Mouse (Mus musculus) retina, adult 2 months (tissue): ENCODE data around the gene Tex26.

Experiments
- DNase-seq: peaks from one replicate; pipeline ENCODE4 v3.0.0-alpha.2; 2012; ENCODE audit warnings: low read depth, low spot score

Tex26 gene

DNA sequence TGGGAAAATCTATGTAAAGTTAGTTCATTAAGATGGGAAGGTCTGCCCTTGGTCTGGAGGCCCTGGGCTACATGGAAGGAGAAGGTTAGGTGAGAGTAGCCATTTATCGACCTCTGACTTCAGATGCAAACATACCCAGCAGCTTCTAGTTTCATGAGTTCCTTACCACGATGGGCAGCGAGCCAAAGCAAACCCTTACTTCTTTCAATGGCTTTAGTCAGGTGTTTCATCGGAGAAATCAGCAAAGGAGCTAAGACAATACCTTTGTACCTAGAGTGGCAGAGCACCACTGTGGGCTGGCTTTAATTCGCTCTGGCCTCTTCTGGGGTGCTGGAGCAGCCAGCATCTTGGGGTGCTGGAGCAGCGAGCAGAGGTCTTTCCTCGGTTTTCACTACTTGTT lies 5.8 kb upstream of the Tex26 start:
- no peak for DNase-seq

DNA sequence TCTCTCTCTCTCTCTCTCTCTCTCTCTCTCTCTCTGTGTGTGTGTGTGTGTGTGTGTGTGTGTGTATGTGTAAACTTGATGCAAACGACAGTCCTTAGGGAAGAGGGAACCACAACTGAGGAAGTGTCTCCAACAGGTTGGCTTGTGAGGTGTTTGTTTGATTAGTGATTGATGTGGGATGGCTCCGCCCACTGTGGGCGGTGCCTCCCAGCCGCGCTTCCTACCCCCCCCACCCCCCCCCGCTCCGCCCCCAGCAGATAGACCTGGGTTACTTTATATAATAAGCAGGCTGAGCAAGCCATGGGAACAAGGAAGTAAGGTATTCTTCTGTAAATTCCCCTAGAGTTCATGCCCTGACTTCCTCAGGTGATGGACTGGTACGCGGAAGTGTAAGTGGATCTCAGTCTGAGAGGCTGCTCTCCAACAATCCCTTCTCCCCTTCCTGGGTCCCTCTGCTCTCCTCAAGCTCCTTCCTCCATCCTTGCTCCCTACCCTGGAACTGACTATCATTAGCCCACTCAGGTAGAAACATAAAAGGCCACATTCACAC lies 5.2 kb upstream of the Tex26 start:
- no peak for DNase-seq

DNA sequence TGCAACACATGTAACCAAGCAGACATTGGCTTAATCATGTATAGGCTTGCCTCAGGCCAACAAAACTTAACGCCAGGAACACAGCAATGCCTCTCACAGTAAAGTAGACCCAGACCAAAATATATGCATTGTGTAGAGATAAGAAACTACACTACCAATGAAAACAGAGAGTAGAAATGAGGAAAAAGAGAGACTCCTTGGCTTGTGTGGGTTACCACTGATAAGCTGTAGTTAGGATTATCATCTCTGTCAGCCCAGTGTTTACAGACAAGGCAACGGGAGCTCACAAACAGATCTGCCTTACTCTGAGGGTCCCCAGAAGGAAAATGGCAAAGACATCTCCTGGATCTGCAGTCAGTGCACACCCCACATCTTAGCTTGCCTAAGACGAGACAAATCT lies 2.9 kb upstream of the Tex26 start:
- DNase-seq = no peak

DNA sequence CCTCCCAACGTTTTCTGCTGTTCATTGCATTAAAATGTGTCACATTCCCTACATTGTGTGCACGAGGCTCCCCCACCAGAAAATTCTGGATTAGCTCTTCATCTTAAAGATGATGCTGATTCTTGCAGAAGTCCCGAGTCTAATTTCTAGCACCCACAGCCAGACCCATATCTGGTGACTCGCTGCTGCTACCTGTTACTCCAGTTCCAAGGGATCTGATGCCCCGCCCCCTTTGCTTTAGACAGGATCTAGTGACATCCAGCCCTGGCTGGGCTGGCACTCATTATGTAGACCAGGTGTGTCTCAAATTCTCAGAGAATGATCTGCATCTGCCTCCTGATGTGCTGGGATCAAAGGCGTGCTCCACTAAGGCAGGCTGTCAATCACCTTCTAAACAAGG lies 2.3 kb upstream of the Tex26 start:
- no peak for DNase-seq

DNA sequence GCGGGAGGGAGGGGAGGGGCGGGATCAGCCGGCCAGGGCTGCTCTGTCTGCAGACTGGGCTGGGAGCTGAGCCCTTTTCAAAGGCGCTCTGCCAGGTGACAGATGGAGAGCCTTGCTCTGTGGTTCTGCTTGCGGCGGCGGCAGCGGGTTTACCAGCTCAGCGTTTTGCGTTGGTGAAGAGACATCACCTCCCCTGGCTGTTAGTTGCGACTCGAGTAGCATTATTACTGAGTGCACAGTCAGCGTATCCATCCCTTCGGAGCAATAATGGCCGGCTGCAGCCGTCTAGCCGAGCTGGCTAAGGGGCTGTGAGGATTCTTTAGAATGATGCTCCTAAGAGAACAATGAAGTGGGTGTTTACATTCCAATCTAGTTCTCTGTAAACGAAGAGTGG lies 717 bp downstream of the Tex26 start:
- DNase-seq = peak; percentile 20

DNA sequence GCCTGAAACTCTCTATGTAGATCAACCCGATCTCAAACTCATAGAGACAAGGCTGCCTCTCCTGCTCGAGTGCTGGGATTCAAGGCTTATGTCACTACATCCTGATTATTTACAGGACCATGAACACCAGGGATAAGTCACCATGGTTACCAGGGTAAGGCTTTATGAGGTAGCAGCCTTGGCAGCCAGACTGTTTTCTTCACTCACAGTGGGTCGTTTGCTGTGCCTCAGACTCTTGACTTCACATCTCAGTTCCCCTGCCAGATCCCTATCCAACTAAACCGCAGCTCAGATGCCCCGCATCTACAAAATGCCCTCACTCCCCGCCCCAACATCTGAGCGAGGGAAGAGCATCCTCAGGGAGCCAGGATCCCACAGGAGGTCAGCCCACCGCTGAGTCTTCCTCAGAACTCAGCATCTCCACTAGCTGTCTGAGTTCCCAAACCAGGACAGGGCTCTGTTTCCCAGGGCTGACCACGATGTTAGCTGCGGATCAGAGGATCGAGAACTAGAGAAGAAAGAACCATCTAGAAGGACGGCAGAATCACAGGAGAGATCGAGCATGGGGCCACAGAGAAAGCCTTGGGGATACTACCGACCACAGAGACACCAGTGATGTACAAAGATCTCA lies 2.3 kb downstream of the Tex26 start:
- DNase-seq = no peak

DNA sequence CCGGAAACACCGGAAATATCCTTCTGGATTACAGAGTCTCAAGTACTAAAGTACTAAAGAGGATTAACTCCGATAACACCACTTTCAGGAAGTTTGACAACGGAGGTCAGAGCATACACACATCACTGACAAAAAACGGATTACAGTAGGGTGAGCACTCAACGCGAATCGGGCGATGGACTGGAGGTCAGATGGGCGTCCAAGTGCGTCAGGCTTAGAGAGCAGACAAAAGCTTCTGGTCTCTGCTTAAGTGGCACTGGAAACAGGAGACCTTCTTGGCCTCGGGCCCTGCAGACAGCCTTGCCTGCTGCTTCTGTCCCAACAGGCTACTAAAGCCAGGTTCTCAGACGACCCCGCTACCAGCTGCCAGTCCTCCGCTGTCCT lies 2.8 kb downstream of the Tex26 start:
- no peak for DNase-seq

DNA sequence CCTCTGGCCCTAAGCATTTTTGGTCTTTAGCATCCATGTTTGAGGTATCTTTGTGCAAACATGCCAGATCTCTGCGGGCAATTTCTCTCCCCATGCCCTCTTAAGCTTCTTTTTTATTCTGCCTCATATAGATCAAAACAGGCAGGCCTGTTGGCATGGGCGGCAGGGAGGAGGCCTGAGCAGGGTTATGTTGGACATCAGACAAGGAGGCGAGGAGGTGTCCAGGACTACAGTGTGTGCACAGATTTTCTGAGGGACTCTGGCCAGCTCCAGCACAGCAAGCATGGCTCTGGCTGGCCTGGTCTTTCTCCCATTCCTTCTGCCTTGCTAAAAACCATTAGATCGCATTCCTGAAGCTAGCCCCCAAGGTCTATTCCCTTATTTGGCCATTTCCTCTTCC lies 5.0 kb downstream of the Tex26 start:
- no peak for DNase-seq

DNA sequence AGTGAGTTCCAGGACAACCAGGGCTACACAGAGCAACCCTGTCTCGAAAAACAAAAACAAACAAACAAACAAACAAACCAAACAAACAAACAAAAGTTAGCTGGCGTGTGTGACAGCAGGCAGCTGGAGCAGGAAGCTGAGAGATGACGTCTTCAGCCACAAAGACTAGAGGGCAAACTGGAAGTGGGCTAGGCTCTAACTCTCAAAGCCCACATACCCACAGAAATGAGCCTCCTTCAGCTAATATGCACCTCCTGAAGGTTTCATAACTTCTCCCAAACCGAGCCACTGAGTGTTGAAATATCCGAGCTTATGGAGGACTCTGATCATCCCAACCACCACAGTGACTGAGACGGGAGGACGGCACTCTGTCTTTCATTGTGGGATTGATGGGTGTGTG lies 7.0 kb downstream of the Tex26 start:
- DNase-seq = no peak

DNA sequence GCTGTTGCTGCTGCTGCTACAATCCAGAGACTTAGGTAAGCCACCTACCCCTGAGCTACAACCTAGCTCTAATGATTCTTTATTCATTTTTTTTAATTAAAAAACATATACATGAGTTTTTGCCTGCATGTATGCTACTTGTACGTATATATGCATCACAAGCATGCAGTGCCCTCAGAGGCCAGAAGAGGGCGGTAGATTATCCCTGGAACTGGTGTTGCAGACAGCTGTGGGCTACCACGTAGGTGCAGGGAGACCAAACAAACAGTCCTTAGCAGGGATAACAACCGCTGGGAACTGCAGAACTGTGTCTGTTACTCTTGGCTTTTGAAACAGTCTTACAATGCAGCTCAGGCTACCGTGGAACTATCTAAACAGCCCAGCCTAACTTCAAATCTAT lies 8.3 kb downstream of the Tex26 start:
- no peak for DNase-seq

DNA sequence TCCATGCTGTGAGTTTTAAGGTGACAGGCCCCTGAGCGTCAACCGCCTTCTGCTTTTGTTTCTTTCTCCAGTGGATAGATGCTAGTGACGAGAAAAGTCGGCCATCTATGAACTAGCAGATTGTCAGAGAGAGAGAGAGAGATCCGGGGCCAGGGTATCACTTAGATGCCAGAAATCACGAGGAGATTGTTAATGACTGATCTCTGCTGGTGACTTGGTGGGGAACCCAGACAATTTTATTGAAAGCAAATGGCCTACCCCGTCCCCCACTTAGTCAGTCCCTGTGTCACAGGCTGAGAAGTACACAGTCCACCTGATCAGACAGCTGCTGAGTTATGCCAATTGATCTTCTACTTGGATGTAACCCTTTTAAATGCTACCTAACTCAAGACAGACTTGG lies 9.9 kb downstream of the Tex26 start:
- no peak for DNase-seq

DNA sequence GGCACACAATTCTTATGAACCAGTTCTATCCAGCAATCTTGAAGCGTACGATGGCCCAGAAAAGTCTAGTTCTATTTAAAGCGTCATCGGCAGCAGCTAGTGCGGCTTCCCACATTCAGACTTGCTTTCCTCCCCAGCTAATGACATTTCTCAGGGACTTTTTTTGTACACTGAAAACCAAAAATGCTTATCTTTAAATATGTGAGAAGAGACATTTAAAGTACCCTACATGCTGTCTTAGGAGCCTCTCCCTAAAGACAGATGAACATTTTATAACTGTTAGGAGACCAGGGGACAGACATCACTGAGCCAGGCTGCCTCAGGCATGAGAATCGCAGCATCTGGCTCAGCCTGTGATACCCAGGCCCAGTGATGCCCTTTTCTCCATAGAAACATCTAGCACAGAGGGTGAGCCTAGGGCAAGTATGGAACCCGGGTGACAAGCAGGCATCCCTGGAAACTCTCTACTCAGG lies 11.8 kb downstream of the Tex26 start:
- DNase-seq = no peak

DNA sequence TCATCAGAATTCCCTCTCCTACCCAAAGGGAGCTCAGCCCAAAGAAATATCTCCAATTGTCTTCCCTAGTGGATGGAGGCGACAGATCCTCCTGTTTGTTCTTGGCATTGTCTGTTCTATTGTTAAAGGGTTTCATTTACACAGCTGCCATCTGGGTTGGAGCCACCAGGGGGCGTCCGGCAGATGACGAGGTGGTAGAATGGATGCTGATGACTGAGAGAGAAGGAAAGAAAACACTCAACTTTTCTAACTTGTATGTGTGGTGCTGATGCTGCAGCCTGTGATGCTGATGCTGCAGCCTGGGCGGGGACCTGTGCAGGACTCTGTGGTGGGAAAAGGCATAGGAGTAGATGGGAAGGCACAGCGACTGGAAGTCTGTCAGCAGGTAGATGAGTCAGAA lies 14.8 kb downstream of the Tex26 start:
- no peak for DNase-seq

DNA sequence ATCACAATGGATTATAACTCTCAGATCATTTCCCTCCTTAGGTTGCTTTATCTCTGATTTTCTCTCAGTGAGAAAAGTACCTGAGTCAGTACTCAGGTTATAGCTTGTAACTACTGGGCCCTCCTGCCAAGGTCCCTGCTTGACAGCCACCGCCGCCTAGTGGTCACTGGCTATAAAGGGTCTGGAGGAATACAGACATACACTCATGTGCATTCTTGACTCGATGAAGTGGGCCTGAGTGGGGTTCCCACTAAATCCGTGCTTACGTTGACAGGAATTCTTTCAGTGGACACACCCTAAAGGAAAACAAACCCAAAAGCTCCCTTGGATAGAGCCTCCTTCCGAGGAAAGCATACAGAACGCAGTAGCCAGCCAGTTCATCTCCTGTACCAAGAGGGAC lies 17.1 kb downstream of the Tex26 start:
- DNase-seq = no peak

DNA sequence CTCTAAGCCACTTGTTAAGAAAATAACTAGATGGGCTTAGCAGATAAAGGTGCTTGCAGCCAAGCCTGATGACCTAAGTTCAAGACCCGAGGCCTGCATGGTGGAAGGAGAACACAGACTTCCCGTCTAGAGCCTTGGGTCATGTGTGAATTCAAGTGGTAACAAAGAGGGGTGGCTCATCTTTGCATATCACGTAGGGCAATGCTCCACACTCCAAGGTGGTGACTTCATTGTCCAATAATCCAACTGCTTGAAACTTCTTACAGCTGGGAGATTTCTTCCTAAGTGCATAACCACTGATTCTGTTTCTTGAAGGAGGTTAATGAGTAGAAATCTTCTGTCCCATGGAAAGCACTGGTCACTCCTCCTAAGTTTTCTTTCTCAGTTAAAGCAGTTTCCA lies 22.6 kb downstream of the Tex26 start:
- no peak for DNase-seq

DNA sequence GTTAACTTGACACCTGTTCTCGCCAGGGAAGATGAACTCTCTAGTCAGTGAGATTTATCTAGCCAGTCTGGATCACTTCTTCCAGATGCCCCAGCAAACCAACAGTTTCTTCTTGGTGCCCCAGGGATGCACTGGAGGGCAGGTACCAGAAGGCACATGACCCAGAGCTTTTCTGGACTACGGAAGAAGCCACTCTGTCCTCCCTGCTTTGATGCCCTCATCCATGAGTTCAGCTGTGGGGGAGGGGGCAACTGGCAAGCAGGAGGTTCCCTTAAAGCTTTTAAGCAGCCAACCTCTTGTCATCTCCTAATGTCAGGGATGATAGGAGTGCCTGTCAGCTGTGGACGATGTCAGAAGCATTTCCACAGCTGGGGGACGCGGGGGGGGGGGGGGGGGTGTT lies 25.8 kb downstream of the Tex26 start:
- no peak for DNase-seq

DNA sequence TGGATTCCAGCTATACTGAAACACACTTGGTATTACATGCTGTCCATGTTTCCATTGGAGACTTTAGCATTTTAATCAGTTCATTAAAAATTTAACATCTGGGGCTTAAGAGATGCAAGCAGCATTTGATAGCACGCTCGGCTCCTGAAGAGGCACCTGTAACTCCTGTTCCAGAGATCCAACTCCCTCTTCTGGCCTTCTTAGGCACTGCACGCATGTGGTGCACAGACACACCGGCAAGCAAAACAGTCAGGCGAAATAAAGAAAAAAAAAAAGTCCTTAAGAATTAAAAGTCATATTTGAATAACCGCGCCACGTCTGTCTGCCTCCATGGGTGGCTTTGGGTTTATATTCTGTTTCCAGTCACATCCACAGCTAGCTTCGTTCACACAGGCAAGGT lies 34.7 kb downstream of the Tex26 start:
- DNase-seq = no peak

DNA sequence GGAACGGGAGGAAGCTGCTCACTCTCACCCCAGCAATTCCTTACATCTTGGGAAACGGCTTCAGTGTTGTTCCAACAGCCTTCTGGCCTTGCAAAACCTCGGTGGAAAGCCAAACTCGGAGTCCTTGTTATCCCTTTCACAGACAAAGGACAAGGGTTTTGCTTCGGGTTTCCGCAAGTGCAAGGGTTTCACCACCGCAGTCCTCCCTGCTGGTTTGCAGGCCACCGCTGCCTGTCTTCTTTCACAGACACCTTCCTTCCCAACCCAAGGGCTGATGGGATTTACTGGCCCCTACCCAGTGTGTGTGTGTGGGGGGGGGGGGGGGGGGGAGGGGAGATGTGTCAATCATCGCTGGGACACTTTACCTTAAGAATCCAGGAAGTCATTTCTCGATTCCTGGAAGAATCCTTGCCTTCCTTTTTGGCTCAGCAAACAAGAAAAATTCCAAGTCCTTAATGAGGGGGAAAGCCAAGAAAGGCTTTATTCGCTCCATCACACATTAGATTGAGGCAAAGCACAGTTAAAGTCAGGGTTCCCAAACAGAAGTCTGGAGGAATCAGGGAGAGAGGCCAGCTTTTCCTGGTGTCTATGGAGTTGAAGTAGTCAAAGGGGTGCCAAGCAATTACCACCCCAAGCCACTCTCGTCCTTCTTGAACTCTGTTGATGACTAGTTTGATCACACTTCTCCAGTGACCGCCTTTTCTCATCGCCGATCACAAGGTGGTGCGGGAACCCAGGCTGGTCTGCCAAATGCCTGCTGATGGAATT lies 35.4 kb downstream of the Tex26 start:
- DNase-seq = no peak

DNA sequence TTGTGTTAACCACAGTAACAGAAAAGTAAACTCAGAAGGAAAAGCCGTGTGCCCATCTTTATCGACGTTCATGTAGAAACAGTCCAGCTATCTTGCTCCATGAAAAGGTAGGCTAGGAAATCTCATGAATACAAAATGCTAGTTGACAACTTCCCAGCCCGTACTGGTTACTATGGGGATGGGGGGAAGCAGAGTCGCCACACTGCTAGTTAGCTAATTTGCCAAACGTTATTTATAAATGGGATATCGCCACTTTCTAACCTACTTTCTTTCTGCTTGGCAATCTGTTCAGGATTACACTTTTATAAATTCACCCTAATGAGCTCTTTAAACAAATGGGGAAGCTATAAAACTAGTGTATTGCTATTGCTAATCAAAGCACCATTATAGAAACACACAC lies 42.5 kb downstream of the Tex26 start:
- no peak for DNase-seq

DNA sequence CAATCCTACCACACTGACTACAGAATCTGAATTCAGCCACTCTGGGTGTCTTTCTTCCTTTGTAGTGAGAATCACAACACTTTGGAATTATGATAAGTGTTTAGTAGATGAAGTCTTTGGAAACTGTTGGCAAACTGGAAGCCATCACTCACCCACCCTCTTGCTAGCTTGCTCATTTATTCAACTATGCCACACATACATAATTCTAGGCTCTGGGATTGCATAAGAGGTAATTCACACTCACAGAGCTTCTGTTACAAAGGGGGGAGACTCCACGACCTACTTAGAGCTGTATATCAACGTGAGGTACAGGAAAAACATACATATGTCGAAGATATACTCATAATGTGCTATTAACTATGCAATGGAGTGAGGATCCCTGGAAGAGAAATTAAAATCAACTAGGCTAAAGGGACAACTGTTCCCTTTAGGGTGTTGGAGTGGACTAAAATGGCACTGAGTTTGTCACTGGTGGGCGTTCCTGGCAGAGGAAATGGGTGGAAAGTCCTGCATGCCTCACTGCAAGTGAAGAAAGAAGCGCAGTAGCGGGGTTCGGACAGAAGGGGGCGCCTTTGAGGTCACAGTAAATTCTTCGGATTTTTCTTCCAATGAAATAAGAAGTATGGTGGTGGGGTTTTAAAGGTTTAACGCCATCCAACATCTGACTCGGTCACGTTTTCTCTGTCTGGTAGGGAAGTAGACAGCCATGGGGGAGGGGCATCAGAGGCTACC lies 44.0 kb downstream of the Tex26 start:
- DNase-seq = no peak

DNA sequence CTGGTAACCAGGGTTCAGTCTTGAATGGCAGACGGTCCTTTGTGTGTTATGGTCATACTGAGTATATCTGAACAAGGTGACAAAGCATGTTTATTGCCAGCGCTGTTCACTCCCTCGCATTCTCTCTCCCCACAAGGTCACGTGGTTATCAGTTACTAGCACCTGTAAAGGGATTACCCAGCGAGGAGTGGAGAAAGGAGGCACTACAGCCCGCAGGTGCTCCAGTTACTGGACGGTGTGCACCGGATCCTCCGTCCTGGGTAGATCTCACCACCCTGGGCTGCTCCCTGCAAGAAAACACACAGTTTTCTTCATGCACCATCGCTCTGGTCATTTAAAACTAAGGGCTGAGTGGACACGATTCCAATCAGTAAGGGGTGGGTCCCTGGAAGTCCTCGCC lies 44.8 kb downstream of the Tex26 start:
- no peak for DNase-seq

DNA sequence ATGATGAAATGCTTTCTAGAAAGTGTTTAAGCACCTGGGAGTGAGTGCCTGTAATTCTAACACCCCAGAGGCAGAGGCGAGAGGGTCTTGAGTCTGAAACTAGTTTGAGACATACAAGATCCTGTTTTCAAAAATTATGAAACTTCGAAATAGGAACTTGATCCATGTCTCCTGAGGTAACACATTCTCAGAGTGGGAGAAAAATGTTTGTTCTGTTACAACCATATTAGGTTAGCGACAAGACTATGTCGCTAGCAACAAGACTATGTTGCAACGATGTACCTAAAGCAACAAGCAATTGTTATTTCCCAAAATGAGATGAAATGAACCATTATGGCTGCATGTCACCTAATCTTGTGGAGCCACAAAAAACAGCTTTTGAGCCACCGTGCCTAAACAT lies 46.0 kb downstream of the Tex26 start:
- no peak for DNase-seq
